Mouse (Mus musculus): Measurements from ENCODE around the gene Mgp.
A peak's percentile ranks its signal among the peaks of the same experiment; 100 is the strongest.

The Mgp gene

GRCm38 (mm10) chr6:136875670-136876069 lies at the start of gene Mgp:
Mgp (minus strand) TSS chr6:136875823.
- no peak for DNase-seq (ENCODE audit: low spot score)

- DNase-seq (ENCODE audit: low spot score), result no peak
Measured at GRCm38 (mm10) chr6:136925049-136925448, 49.4 kb upstream of the Mgp start.

GRCm38 (mm10) chr6:136923532-136923931 lies 47.9 kb upstream of the Mgp start, which contains the start of gene Pde6h:
Pde6h (plus strand) TSS chr6:136923832.
- no peak for DNase-seq (ENCODE audit: low spot score)

GRCm38 (mm10) chr6:136922871-136923270 lies 47.2 kb upstream of the Mgp start:
- DNase-seq (ENCODE audit: low spot score), result no peak

GRCm38 (mm10) chr6:136922080-136922479 lies 46.5 kb upstream of the Mgp start, which contains the start of gene Erp27:
Erp27 (minus strand) TSS chr6:136922180.
- no peak for DNase-seq (ENCODE audit: low spot score)

GRCm38 (mm10) chr6:136921601-136922000 lies 46.0 kb upstream of the Mgp start:
- DNase-seq (ENCODE audit: low spot score), result no peak

- DNase-seq (ENCODE audit: low spot score), result peak; percentile 24
Measured at GRCm38 (mm10) chr6:136920320-136921257, 45.0 kb upstream of the Mgp start.

GRCm38 (mm10) chr6:136917885-136918284 lies 42.3 kb upstream of the Mgp start:
- DNase-seq (ENCODE audit: low spot score), result no peak

GRCm38 (mm10) chr6:136915721-136916395 lies 40.2 kb upstream of the Mgp start:
- no peak for DNase-seq (ENCODE audit: low spot score)

GRCm38 (mm10) chr6:136914234-136914633 lies 38.6 kb upstream of the Mgp start:
- DNase-seq (ENCODE audit: low spot score), result no peak

- no peak for DNase-seq (ENCODE audit: low spot score)
Measured at GRCm38 (mm10) chr6:136913384-136914126, 37.9 kb upstream of the Mgp start.

- no peak for DNase-seq (ENCODE audit: low spot score)
Measured at GRCm38 (mm10) chr6:136912751-136913265, 37.2 kb upstream of the Mgp start.

- no peak for DNase-seq (ENCODE audit: low spot score)
Measured at GRCm38 (mm10) chr6:136910247-136910890, 34.7 kb upstream of the Mgp start.

- DNase-seq (ENCODE audit: low spot score), result no peak
Measured at GRCm38 (mm10) chr6:136906937-136907293, 31.3 kb upstream of the Mgp start.

- DNase-seq (ENCODE audit: low spot score), result no peak
Measured at GRCm38 (mm10) chr6:136906283-136906936, 30.8 kb upstream of the Mgp start.

GRCm38 (mm10) chr6:136903885-136904470 lies 28.4 kb upstream of the Mgp start:
- no peak for DNase-seq (ENCODE audit: low spot score)

- no peak for DNase-seq (ENCODE audit: low spot score)
Measured at GRCm38 (mm10) chr6:136902527-136902926, 26.9 kb upstream of the Mgp start.

GRCm38 (mm10) chr6:136901010-136901409 lies 25.4 kb upstream of the Mgp start:
- no peak for DNase-seq (ENCODE audit: low spot score)

GRCm38 (mm10) chr6:136900369-136901009 lies 24.9 kb upstream of the Mgp start:
- DNase-seq (ENCODE audit: low spot score), result no peak

- no peak for DNase-seq (ENCODE audit: low spot score)
Measured at GRCm38 (mm10) chr6:136898954-136899353, 23.3 kb upstream of the Mgp start.

All from urinary bladder, postnatal 10 days (tissue).